Mouse (Mus musculus): ENCODE data around the gene Nxpe3. TPM values are rescaled to one million over a fixed set of nuclear protein-coding genes. Genes with fewer than 3 reads are reported as not detected.
A peak's percentile ranks its signal among the peaks of the same experiment; 100 is the strongest.

Nxpe3 gene
- 1.3 and 1.5 TPM in 2 replicates for polyA plus RNA-seq (2015; fragmentation: Nextera tagmentation; extraction: Ambion mirVana)

DNA sequence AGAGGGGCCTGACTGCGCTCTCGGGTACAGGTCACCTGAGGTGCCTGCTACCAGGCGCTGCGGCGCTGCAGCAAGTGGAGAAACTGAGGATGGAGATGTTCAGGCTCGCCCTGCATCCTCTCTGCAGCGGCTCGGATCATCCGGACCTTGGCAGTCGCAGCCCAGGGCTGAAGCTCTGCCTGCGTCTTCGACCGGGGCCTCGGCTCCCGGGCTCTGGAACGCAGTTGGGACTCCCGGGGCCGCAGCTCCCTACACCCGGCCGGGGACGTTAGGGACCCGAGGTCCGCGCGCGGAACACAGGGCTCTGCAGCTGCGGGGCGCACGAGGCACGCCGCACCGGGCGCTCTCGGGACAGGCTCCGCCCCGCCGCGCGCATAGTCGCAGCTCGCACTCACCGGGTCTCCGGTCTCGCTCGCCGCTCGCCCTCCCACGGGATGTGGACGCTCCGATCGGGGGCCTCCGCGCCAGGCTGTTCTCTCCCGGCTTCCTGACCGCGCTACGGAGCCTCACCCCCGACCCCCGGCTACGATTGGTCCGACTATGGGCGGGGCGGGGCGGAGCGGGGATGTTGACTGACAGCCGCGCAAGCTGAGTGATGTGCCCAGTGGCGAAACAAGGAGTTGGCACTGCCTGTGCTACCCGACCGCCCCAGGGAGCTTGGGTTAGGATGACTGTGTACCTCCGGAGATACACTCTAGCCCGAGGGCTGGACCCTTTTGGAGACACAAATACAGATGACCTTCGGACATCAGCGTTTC is at the start of gene Nxpe3:
Nxpe3 (minus strand) TSS at position 393 of the 758 bp plus-strand sequence.
- peak within 1 kb of the TSS; percentile 90 for H3K4me3 ChIP-seq
- H3K4me2 ChIP-seq, result peak within 1 kb of the TSS; percentile 66
- no peaks in the 10 kb centered on the region for H3K36me3 ChIP-seq (replicated peaks)
- peak within 1 kb of the TSS; percentile 80 for H3K9ac ChIP-seq
- peaks cover 15% of the 10 kb centered on the region for H3K4me1 ChIP-seq
- whole genome bisulfite sequencing, result under 1% methylated on average over 73 of the region's 74 CpGs
- no peaks in the 10 kb centered on the region for H3K9me3 ChIP-seq
- no peaks in the 10 kb centered on the region for H3K27me3 ChIP-seq (replicated peaks)
- peak within 1 kb of the TSS; percentile 90 for H3K27ac ChIP-seq
- ATAC-seq (replicated peaks), result peak; percentile 98

DNA sequence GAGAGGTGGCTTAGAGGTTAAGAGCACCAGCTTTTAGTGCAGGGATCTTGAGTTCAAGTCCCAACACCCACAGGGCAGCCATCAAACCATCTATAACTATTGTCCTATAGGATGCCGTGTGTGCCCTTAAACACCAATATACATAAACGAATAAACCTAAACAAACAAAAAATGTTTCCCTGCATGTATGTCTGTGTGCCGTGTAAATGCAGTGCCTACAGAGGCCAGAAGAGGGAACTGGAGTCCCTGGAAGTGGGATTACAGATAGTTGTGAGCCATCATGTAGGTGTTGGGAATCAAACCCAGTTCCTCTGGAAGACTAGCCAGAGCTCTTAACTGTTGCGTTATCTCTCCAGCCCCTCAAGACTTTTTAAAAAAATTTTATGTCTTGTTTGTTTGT is 45.7 kb upstream of the Nxpe3 start:
- H3K36me3 ChIP-seq (replicated peaks), result no peaks in the 10 kb centered on the region
- ATAC-seq (replicated peaks), result no peak
- WGBS, result 91% methylated on average over 4 of the region's 4 CpGs
- H3K9me3 ChIP-seq, result no peaks in the 10 kb centered on the region
- no peak overlapping the region for H3K27ac ChIP-seq
- H3K27me3 ChIP-seq (replicated peaks), result no peaks in the 10 kb centered on the region
- no peak overlapping the region for H3K4me2 ChIP-seq
- no peak overlapping the region for H3K4me3 ChIP-seq
- no peaks in the 10 kb centered on the region for H3K4me1 ChIP-seq
- H3K9ac ChIP-seq, result no peak overlapping the region

DNA sequence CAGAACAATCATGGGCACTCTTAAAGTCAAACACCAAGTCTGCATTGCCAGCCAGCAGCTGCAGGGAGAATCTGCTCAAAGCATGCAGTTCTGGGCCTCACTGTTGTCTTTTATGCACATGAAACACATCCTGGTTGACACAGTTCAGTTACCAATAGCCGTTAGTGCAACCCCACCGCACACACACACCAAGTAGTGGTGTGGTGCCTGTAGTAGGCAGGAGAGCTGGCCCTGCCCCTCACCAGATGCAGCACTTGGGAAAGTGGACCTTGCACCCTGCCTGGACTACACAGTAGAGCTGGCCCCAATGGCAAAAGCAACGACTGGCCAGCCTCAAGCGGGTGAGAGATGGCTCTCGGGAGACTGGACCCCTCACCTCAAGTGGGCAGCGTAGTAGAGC is 44.6 kb upstream of the Nxpe3 start:
- 84% methylated on average over 6 of the region's 6 CpGs for WGBS
- Histone ChIP-seq H3K27ac (no peak overlapping the region), H3K4me1 (peaks cover 2% of the 10 kb centered on the region; the same call in 1 of the 2 replicates), H3K4me2 (no peak overlapping the region), H3K9me3 (no peaks in the 10 kb centered on the region), H3K36me3 (replicated peaks) (no peaks in the 10 kb centered on the region), H3K9ac (no peak overlapping the region), H3K27me3 (replicated peaks) (no peaks in the 10 kb centered on the region), H3K4me3 (no peak overlapping the region)
- ATAC-seq (replicated peaks), result no peak

DNA sequence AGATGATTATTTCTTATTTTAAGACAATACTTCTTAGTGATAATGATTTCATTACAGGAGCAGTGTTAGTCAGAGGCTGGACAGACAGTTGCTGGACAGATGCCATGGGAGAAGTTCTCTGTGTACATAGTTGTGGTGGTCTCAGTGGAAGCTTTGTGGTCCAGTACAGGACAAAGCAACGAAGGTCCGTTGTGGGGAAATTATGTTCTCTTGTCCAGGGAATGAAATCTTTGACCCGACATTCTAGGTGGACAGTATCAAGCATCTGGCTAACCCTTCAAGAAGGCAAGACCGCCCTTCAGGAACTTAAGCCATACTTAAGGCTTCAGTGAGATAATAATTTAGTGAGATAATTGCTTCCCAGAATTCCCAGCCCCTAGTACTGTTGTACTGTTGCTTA is 43.7 kb upstream of the Nxpe3 start:
- H3K9me3 ChIP-seq, result no peaks in the 10 kb centered on the region
- H3K27me3 ChIP-seq (replicated peaks), result no peaks in the 10 kb centered on the region
- 87% methylated on average over 4 of the region's 4 CpGs for WGBS
- no peak overlapping the region for H3K9ac ChIP-seq
- H3K36me3 ChIP-seq (replicated peaks), result no peaks in the 10 kb centered on the region
- no peak for ATAC-seq (replicated peaks)
- peaks cover 2% of the 10 kb centered on the region; the same call in 1 of the 2 replicates for H3K4me1 ChIP-seq
- no peak overlapping the region for H3K27ac ChIP-seq
- no peak overlapping the region for H3K4me3 ChIP-seq
- H3K4me2 ChIP-seq, result no peak overlapping the region

DNA sequence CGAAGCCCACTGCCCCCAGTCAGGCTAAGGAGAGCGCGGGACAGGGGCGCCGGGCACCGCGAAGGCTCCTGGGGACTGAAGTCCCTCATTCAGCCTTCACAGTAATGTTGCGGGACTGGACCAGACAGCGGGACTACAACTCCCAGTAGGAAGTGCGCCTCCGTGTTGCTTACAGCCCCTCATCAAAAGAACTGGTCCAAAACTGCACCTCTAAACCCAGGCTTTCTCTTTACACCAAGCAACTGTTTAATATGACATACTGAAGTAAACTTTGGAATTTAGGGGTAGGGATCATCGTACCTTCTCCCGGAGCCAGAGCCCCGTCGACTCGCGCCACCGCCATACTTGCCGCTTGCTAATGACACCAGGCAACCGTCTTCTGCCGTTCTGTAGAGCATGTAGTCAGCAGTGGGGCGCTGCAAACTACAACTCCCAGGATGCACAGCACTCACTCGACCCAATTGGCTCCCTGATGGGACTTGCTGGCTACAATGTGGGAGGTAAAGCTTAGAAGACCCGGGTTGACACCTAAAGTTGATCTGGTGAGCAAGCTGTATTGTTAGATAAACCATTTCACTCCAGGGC is 39.5 kb upstream of the Nxpe3 start, which contains the start of gene Cep97:
Cep97 (minus strand) TSS at position 403 of the 585 bp plus-strand sequence.
- 0% methylated on average over 24 of the region's 24 CpGs for WGBS
- Histone ChIP-seq H3K36me3 (replicated peaks) (no peaks in the 10 kb centered on the region), H3K4me2 (peak within 1 kb of the TSS; percentile 73), H3K4me1 (peaks cover 8% of the 10 kb centered on the region; the same call in 1 of the 2 replicates), H3K9ac (peak within 1 kb of the TSS; percentile 64), H3K9me3 (no peaks in the 10 kb centered on the region), H3K27me3 (replicated peaks) (no peaks in the 10 kb centered on the region), H3K27ac (peak within 1 kb of the TSS; percentile 79), H3K4me3 (peak within 1 kb of the TSS; percentile 70)
- ATAC-seq (replicated peaks), result peak; percentile 99

DNA sequence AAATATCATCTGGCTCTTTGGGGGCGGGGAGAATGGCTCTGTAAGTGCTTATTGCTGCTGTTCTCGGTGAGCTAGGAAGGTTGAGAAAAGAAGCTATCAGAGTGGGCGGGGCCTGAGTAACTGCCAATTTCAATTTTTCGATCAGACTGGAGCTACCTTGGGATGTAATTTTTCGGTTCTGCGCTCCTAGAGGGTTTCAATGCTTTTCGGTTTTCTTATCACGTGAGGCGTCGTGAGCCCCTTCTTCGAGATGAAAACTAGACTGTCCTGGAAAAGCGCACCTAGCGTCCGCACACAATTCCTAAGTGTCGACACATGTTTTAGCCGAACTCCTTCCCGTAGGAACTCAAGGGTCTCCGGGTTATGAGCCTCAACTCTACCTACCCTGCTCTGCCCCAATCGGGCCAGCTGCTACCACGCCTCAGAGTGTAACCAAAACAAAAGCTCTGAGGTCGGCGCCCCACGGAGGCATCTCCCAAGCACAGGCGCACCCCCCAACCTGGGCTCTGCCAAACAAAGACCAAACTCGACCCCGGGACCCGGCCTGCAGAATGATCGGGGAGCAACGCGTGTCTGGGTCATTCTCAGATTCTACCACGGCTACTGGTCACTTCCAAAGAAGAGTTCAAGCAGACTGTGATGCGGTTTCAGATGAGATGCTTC is 38.7 kb upstream of the Nxpe3 start:
- Histone ChIP-seq H3K4me3 (peak overlapping the region; percentile 70), H3K4me2 (peak overlapping the region; percentile 73), H3K9ac (peak overlapping the region; percentile 64), H3K4me1 (peaks cover 8% of the 10 kb centered on the region; the same call in 1 of the 2 replicates), H3K36me3 (replicated peaks) (no peaks in the 10 kb centered on the region), H3K27me3 (replicated peaks) (no peaks in the 10 kb centered on the region), H3K9me3 (no peaks in the 10 kb centered on the region), H3K27ac (peak overlapping the region; percentile 79)
- ATAC-seq (replicated peaks), result peak; percentile 74
- under 1% methylated on average over 32 of the region's 32 CpGs for WGBS

DNA sequence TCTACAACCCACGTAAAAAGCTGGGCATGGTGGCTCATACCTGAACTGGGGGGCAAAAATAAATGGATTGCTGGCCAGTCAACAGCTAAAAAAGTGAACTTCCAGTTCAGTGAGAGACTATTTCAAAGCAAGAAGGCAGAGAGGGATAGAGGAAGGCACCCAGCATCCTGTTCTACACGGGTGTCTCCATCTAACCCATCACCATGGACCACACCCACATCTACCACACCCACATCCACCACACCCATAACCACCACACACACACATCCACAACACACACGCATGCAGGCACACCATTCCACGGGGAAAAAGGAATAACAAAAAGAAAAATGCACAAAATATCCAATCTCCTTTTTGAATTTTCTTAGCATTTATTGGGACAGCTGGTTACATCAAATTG is 28.9 kb upstream of the Nxpe3 start:
- Histone ChIP-seq H3K4me1 (no peaks in the 10 kb centered on the region), H3K4me3 (no peak overlapping the region), H3K36me3 (replicated peaks) (peaks cover 23% of the 10 kb centered on the region), H3K9me3 (no peaks in the 10 kb centered on the region), H3K27me3 (replicated peaks) (no peaks in the 10 kb centered on the region), H3K9ac (no peak overlapping the region), H3K4me2 (no peak overlapping the region), H3K27ac (no peak overlapping the region)
- ATAC-seq (replicated peaks), result no peak
- 96% methylated on average over 4 of the region's 4 CpGs for WGBS

DNA sequence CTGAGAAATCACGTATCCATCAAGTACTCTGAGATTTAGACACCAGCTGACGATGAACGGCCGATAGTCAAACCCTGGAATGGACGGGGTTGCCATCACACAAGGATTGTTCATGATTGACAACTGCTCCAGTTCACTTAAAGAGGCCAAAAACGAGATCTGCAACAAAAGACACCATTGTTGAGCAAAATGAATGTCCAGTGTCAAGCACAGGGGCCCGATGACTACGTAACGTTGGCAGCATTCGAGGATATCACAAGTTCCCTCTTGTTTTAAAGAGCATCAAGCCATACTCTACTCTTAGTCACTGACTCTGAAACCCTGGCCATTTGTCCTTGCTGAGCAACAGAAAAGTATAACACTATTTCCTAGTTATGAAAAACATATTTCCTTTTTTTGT is 27.0 kb upstream of the Nxpe3 start:
- H3K27me3 ChIP-seq (replicated peaks), result no peaks in the 10 kb centered on the region
- ATAC-seq (replicated peaks), result no peak
- H3K9ac ChIP-seq, result no peak overlapping the region
- no peaks in the 10 kb centered on the region for H3K4me1 ChIP-seq
- H3K4me3 ChIP-seq, result no peak overlapping the region
- H3K27ac ChIP-seq, result no peak overlapping the region
- H3K36me3 ChIP-seq (replicated peaks), result peaks cover 31% of the 10 kb centered on the region
- H3K9me3 ChIP-seq, result no peaks in the 10 kb centered on the region
- 93% methylated on average over 10 of the region's 10 CpGs for WGBS
- no peak overlapping the region for H3K4me2 ChIP-seq

DNA sequence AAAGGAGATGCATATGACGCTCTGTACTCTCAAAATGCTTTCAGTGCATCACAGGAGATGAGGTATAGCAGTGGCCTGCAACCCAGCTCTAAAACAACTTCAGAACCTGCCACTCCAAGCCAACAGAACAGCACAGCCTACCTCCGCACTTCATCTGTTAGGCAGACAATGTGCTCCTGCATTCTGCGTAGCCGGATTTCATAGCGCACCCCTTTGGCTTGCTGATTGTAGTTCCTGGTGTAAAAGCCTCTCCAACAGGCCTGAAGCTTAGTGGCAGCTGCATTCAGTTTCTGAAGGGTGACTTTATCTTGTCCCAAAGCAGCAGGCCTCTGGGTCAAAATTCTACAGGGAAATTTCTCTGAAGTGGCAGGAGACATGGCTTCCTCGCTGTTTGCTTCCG is 19.6 kb upstream of the Nxpe3 start:
- ATAC-seq (replicated peaks), result no peak
- Histone ChIP-seq H3K9me3 (no peaks in the 10 kb centered on the region), H3K4me1 (no peaks in the 10 kb centered on the region), H3K9ac (no peak overlapping the region), H3K4me3 (no peak overlapping the region), H3K36me3 (replicated peaks) (peaks cover 15% of the 10 kb centered on the region), H3K4me2 (no peak overlapping the region), H3K27me3 (replicated peaks) (no peaks in the 10 kb centered on the region), H3K27ac (no peak overlapping the region)
- WGBS, result 97% methylated on average over 7 of the region's 7 CpGs

DNA sequence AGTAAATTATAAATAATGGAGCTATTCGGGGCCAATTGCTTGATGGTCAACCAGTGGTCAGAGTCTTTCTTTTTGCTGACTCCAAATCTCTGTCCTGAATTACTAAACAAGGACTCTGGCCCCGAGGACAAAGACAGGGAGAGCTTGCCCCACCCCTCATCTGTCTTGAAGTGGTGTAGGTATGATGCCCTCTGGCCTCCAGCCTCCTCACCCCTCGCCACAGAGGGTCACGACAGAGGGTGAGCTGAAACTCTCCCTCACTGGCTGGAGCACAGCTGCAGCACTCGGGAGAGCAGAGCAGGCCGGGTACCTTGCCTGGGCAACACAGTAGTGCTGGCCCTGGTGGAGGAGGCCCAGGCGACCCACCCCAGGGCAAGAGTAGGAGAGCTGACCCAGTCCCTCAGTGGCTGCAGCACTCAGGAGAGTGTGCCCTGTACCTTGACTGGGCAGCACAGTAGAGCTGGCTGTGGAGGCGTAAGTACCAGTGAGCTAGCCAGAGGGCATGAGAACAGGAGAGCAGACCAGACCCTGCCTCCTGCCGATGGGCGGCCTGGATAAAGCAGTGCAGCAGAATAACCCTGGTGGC is 15.2 kb upstream of the Nxpe3 start:
- Histone ChIP-seq H3K4me1 (no peaks in the 10 kb centered on the region), H3K9ac (no peak overlapping the region), H3K4me3 (no peak overlapping the region), H3K36me3 (replicated peaks) (peaks cover 6% of the 10 kb centered on the region), H3K4me2 (no peak overlapping the region), H3K27ac (no peak overlapping the region), H3K27me3 (replicated peaks) (no peaks in the 10 kb centered on the region), H3K9me3 (no peaks in the 10 kb centered on the region)
- 92% methylated on average over 10 of the region's 10 CpGs for WGBS
- ATAC-seq (replicated peaks), result no peak

DNA sequence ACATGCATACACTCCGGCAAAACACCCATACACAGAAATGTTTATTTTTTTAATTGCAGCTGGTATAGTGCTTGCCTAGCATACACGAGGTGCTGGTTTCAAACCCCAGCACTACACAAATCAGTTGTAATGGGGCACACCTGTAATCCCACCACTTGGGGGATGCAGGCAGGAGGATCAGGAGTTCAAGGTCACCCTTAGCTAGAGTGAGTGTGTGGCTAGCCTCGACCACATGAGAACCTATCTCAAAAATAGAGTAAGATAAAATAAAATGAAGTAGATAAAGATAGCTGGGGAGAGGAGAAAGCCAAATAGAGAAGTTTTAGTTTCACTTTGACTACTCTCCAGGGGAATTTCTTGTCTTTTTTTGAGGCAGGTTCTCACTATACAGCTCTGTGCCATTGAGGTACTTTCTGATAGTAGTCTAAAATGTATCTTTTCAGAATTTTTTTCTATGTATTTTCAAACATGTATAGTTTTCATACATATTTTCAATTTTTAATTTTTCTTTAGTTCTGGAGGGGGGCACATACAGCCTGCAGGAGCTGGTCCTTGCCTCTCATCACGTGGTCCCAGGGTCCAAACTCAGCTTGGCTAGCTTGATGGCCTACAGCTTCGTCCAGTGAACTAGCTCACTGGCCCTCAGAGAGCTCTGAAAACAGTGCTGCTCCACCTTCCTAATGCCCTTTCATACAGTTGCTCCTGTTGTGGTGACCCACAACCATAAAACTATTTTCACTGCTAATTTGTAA is 12.0 kb upstream of the Nxpe3 start:
- H3K9me3 ChIP-seq, result no peaks in the 10 kb centered on the region
- H3K4me1 ChIP-seq, result no peaks in the 10 kb centered on the region
- H3K4me3 ChIP-seq, result no peak overlapping the region
- 92% methylated on average over 5 of the region's 5 CpGs for WGBS
- no peak overlapping the region for H3K9ac ChIP-seq
- no peak overlapping the region for H3K27ac ChIP-seq
- no peak for ATAC-seq (replicated peaks)
- H3K36me3 ChIP-seq (replicated peaks), result peaks cover 7% of the 10 kb centered on the region; the same call in 1 of the 2 replicates
- no peak overlapping the region for H3K4me2 ChIP-seq
- H3K27me3 ChIP-seq (replicated peaks), result no peaks in the 10 kb centered on the region

All from midbrain, embryonic 15.5 days (tissue).